Mouse (Mus musculus): ENCODE measurements around the gene Zfp750.

Zfp750 gene

DNA sequence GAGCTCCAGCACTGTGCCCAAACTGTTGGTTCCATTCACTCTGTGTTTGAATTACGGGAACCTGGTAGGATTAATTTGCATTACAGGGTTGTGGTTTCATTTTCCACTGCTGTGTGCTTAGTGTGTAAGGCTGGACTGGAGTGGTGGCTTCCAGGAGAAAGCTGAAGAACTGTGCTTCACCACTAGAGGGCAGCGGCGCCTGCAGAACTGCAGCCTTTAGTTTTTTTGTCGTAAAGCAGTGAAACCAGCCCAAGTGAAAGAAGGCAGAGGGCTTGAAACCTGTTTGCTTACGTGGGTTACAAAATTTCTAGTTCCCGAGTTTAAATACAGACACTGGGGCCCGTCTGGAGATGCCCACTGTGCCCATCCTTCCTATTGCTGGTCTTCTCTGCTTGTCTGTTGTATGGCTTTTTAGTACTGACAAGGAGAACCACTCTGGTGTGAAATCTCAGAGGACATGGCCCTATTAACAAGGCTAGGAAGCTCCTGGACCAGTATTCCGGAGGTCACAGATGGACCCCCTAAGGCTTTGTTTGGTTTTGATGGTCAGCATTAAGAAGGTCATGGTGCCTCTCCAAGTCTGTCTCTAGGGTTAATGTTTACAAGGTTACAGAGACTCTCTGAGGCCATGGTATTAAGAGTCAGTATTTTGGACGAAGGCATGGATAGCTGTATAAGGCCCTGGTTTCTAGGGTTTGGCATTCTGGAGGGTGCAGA, 43.3 kb downstream of the Zfp750 start:
- peak; percentile 93 for DNase-seq (ENCODE audit: low read depth, low spot score)

DNA sequence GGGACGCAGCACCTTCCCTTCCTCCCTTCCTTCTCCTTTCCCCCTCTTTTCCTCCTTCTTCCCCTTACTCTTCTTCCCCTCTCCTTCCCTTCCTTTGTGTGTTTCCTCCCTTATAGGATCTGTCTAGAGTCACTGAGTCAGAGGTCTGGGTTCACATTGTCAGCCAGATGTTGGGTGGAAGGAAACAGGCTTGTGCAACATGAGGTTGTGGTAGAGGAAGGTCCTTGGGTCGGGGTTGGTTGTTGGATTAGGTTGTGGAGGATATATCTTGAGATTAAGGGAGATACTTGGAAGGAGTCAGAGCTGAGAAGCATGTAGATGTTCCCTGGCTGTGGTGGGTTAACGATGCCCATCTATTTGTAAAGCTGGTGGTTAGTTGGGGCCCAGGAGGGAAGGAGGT, 44.3 kb downstream of the Zfp750 start:
- peak; percentile 60 for DNase-seq (ENCODE audit: low read depth, low spot score)

DNA sequence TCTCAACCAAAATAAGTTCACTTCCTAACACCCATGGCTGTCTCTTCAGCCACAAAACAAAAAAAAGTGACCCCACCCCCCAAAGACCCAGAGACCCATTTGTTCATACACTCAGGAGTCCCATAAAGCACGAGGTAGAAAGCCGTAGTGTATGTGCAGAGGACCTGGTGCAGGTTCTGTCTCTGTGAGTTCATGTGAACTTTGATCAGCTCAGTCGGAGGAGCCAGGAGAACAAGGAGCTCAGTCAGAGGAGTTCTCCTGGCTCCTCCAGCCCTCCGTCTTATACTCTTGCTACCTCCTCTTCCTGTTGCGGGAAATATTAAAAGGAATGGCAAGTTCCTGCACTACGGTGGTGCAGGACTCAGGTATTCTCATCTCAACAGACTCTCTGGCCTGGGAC, 51.7 kb downstream of the Zfp750 start:
- DNase-seq (ENCODE audit: low read depth, low spot score): no peak
